Mouse (Mus musculus) kidney, adult 11 months (tissue): Measurements from ENCODE around the gene Ryr1.
"Not testable (repeated sequence)": the region's sequence is repeated elsewhere in the genome, so short reads cannot be mapped to it uniquely, and the experiment has no call there.

ENCODE experiments used
- DNase-seq: peaks from one replicate; pipeline ENCODE4 v3.0.0; 2022

Ryr1 gene

GRCm38 (mm10) chr7:28983849-28984248 is 141.1 kb downstream of the Ryr1 start:
- DNase-seq, result no peak

- DNase-seq, result no peak
These were observed 141.8 kb downstream of the Ryr1 start for GRCm38 (mm10) chr7:28983141-28983564.

- peak; percentile 45 for DNase-seq
These were observed 142.5 kb downstream of the Ryr1 start for GRCm38 (mm10) chr7:28982274-28983013.

- peak; percentile 98 for DNase-seq
These were observed 143.2 kb downstream of the Ryr1 start, which contains the start of the genes Eif3k and Map4k1 for GRCm38 (mm10) chr7:28981651-28982273. TSS of gene Eif3k (minus strand) at chr7:28981864. TSS of gene Map4k1 (plus strand) at chr7:28982050.

- DNase-seq, result peak; percentile 86
These were observed 147.4 kb downstream of the Ryr1 start for GRCm38 (mm10) chr7:28977556-28977955.

- peak; percentile 36 for DNase-seq
These were observed 152.0 kb downstream of the Ryr1 start for GRCm38 (mm10) chr7:28973025-28973424.

- DNase-seq, result peak; percentile 57
These were observed 152.4 kb downstream of the Ryr1 start for GRCm38 (mm10) chr7:28972542-28972985.

GRCm38 (mm10) chr7:28971770-28972269 is 153.2 kb downstream of the Ryr1 start:
- peak; percentile 72 for DNase-seq

GRCm38 (mm10) chr7:28971029-28971428 is 153.9 kb downstream of the Ryr1 start:
- DNase-seq, result no peak

- DNase-seq, result peak; percentile 66
These were observed 155.1 kb downstream of the Ryr1 start for GRCm38 (mm10) chr7:28969672-28970394.

- DNase-seq, result no peak
These were observed 155.7 kb downstream of the Ryr1 start for GRCm38 (mm10) chr7:28969271-28969670.

GRCm38 (mm10) chr7:28968120-28968519 is 156.9 kb downstream of the Ryr1 start:
- DNase-seq, result not testable (repeated sequence)

GRCm38 (mm10) chr7:28966751-28967505 is 158.1 kb downstream of the Ryr1 start:
- no peak for DNase-seq

- no peak for DNase-seq
These were observed 158.8 kb downstream of the Ryr1 start for GRCm38 (mm10) chr7:28966181-28966580.

- no peak for DNase-seq
These were observed 159.6 kb downstream of the Ryr1 start for GRCm38 (mm10) chr7:28965346-28965840.

GRCm38 (mm10) chr7:28963399-28963923 is 161.5 kb downstream of the Ryr1 start:
- no peak for DNase-seq

GRCm38 (mm10) chr7:28961927-28962670 is 162.9 kb downstream of the Ryr1 start, which contains the start of gene Actn4:
TSS of gene Actn4 (minus strand) at chr7:28962340.
- DNase-seq, result peak; percentile 99

GRCm38 (mm10) chr7:28961584-28961926 is 163.4 kb downstream of the Ryr1 start:
- DNase-seq, result no peak

GRCm38 (mm10) chr7:28960354-28961046 is 164.5 kb downstream of the Ryr1 start:
- DNase-seq, result no peak

GRCm38 (mm10) chr7:28959505-28960045 is 165.4 kb downstream of the Ryr1 start:
- no peak for DNase-seq
